Mouse (Mus musculus): ENCODE data around the gene Cdip1.
"Not testable (repeated sequence)": the region's sequence is repeated elsewhere in the genome, so short reads cannot be mapped to it uniquely, and the experiment has no call there.

The Cdip1 gene

DNA sequence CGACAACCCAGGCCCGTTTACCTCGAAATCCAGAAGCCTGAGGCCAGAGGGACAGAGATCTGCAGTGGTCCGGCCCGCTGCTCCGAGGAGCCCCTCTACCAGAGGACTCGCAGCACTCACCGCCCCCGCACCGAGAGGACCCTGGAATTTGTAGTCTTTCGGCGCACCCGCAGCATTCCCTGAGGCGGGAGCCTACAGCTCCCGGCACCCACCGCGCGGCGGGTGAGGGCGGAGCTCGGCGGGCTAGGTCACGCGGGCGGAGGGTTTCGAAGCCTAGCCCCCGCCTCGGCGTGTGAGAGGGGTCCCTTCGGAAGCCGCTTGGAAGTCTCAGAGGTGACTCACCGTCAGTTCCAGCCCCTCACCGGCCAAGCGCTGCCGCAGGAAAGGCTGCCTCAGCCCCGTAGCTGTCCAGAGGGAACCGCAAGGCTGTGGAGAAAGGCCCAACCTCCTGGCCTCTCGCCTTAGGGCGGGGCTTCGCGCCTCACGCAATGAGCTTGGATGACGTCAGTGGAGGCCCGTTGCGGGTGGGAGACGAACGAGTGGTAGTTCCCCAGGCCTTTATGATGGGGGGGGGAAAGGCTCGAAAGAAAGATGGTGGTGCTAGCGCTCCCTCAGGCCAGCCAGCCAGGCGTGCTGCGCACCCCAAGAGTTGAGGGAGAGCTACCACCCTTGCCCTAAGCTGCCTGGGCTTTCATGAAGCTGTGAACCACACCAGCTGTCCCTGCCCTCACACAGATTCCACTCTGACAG, at the start of gene Cdip1:
Gene Cdip1 (minus strand): TSS at position 483 of the 750 bp plus-strand sequence.
- peak; percentile 96 for DNase-seq

DNA sequence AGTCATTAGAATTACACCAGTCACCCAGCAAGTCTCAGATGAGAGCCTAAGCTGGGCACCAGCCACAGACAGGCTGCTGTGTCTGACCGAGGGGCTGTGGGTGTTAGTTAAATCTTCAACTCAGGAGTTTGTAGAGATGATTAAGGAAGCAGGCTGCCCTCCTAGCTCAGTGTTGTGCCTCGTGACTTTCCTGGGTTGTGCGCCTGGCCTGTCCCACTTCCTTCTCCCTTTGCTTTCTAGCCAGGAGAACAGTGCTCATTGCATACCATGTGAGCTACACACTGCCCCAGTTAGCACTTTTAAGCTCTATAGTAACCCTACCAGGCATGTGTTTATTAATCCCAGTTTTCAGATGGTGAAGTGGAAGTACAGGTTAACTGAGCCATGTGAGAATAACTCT, 49.5 kb upstream of the Cdip1 start:
- no peak for DNase-seq

DNA sequence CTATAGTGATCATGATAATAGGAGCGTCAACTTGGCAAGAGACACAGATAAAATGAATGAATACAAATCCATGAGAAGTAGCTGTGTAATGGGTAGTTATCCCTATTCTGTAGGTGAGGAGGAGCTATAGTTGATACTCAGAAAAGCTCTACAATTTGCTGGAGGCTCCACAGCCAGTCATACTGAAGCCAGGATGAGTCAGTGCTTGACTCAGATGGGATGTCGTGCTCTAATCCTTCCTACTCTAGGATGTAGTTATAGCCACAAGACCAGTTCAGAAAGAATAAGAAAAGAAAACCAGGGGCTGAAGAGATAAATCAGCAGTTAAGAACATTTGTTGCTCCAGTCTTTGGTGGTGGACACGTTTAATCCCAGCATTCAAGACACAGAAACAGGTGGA, 47.5 kb upstream of the Cdip1 start:
- no peak for DNase-seq

DNA sequence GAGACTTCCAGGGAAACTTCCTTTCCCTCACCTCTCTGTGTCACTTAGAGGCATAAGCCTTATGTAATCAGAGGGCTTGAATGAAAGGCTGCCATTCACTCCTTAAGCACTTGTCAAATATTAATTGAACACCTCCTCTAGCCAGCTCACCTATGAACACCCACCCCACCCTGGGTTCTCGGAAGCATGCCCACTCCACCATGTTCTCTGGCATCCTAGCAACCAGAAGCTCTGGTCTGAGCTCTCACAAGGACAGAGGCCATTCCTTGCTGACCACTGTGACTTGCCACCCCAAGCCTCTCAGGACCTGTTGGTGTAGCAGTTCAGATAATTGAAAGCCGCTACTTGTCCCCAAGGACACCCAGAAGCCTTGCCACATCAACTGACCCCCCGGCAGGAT, 45.1 kb upstream of the Cdip1 start, which contains the start of gene 4930562C15Rik:
Gene 4930562C15Rik (plus strand): TSS at position 226 of the 400 bp plus-strand sequence.
- no peak for DNase-seq

DNA sequence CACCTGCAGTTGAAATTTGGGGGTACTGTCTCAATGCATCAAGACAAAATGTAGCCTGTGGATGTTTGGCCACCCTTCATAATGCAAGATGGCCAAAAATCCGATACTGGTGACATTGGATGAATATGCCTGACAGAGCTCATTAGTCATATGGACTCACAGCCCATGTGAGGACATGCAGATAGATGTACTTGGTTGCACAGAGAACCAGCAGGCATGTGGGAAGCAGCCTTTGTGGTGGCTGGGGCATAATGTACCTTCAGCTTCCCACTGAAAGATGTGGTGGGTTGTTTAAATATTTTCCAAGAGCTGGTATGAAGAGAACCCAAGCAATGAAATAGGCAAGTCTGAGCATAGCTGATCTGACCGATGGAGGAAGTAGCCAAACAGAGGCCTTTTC, 43.8 kb upstream of the Cdip1 start:
- no peak for DNase-seq

DNA sequence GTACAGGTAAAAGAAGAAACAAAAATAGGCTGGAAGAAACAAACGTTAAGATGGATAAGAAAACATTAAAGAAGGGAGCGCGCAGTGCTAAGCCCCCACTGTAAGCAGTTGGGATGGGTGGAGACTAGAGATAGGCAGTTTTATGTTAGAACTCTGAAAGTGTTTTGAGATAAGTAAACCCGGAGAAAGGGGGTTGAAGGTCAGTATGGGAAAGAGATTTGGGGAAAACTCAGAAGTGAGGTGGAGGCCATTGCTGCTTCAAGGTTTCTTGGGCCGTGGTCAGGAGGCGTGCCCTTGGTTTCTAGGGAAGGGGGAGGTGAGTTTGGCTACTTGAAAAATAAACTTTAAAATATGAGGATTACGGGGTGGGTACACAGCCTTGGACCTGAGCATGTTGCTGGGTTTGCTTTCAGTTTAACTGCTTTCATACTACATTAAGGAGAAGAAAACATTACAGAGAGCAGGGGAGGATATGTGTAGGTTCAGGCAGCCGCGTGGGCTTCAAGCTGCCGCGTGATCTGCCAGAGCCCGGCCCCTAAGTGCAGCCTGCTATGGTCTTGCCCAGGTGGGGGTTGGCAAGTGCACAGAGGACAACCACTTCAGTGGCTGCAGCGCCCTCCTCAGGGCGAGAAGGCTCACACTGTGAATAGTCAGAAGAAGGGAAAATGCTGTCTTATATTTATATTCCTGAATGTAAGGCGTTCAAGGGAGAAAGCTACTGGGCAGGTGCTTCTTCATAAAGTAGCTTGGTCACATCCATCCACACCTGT, 41.7 kb upstream of the Cdip1 start:
- DNase-seq: peak; percentile 14

DNA sequence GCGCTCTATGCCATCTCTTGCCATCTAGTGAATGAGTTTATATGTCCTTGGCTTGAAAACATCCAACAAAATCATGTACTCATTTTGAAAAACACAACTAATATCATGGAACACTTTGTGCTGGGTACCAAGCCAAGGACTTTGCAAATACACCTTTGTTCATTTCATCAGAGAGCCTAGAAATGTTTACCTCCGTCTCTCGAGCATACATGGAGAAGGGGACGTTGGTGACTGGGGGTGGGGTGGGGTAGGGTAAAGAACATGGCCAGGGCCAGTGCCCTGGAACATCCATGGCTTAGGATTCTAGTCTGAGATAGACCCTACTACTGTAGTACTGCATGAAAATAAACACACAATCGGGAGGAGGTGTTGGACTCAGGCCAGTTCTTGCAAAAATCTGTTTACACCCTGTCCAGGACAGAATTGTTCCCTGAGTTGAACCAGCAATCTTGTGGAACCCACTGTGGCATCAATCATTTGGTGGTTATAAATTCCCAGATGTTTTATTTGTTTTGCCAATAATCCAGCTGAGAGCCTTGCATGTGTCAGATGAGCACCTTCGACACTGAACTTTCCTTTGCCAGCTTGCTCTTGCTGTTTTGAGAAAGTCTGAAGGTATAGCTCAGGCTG, 39.3 kb upstream of the Cdip1 start:
- DNase-seq: no peak

DNA sequence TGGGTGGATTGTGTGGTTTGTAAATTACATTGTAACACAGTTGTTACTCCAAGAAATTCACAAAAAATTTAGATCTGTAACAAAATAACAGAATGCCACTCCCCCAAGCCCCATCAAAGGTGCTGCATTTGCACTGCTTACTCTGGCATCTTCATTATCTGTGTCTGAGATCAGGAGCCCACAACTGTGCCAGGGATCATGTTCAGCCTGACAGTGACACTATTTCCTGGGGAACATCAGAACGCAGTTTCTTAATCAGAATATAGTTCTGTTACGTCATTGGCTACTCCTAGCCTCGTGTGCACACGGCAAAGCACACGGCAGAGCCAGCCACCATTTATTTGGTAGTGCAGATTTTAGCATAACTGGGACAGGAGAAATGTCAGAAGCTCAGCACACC, 37.5 kb upstream of the Cdip1 start:
- no peak for DNase-seq

DNA sequence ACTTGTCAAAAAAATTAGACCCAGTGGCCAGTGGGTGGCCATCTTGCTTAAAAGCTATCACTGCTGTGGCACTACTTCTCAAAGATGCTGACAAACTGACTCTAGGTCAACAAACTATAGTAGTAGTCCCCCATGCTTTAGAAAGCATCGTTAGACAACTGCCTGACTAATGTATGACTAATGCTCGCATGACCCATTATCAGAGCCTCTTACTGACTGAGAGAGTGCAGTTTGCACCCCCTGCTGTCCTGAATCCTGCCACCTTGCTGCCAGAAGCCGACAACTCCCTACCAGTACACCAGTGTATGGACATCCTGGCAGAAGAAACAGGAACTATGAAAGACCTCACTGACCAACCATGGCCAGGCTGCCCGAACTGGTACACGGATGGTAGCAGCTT, 34.4 kb upstream of the Cdip1 start:
- DNase-seq: not testable (repeated sequence)

DNA sequence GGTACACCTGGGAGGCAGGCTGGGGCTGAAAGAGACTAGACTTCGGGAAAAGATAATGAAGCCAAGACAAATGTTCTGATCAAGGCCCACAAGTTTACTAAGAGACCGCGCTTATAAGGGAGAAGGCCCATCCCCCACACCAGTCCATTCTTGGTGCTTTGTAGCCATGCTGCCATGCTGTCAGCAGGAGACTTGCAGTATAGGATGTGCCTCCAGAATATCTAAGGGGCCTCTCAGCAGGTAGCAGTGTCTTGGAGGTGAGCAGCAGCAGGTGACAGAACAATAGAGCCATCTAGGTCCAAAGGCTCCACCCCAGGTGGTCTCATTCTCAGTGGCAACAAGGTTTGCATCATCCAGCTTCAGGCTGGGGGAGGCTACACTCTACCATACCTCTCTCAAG, 28.3 kb upstream of the Cdip1 start:
- DNase-seq: no peak

DNA sequence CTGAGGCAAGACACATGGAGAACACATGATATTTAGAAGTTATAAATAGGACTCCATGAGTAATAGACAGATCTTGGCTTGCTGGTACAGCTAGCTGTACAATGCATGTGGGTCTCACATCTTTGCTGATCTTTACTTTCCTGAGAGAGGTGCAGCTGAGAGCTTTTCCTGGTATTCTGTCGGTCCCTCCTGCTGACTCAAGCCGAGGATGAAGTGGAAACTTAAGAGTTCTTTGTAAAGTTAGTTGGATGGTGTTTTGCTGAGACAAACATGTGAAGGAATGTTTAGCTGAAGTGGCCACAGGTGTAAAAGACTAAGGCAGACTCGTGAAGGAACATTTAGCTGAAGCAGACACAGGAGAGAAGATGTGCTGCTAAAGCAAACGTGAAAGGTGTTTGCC, 6.5 kb upstream of the Cdip1 start:
- no peak for DNase-seq

DNA sequence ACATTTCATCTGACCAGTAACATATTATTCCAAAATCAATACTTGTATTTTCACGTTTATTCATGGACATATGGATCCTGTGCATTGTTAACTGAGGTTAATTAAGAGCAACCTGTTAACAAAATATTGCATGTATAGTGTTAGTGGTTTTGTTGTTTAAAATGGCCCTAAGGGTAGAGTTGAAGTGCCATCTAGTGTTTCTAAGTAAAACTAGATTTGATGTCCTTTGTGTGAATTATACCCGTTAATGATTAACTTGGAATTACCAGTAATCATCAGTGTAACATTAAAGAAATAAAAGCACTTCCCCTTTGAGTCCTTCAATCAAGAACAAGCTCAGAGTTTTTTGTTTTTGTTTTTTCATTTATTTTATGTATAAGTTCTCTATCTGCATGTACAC, 1.2 kb upstream of the Cdip1 start:
- no peak for DNase-seq

DNA sequence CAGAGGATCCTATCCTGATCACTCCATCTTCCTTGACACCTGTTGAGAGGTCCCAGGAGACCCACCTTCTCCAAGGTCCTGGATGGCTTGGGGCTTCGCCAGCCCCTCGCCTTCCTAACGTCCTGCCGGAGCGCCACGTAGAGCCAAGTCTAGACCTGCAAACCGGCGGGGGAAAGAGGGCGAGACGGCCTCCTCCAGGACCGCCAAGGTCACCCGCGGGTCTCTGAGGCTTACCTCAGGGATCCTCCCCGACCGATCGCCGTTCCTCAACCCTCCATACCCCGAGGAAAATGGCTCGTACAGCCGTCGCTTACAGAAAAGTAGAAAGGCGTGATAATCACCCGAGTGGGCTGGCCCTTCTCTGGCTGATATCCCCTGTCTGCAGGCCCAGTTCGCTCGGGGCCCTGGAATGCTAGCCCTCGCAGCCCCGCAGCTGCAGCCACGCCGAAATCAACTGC, 752 bp downstream of the Cdip1 start:
- peak; percentile 55 for DNase-seq

DNA sequence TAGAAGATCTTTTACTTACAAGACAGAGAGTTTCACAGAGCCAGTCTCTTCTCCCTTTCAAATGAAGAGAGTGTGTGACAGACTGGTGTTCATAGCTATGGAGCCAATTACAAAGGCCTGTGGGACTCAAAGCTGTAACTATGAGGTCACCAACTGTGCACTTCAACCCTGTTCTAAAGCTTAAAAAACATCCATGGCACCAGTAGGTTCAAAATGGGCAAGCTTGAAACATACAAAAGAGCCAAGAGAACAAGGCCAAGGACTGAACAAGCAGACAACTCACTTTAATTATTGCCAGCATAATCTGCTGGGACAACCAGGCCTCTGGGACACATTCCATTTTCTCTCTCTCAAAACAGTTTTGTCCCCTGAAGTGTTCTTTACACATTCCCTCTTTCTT, 1.9 kb downstream of the Cdip1 start:
- DNase-seq: no peak

DNA sequence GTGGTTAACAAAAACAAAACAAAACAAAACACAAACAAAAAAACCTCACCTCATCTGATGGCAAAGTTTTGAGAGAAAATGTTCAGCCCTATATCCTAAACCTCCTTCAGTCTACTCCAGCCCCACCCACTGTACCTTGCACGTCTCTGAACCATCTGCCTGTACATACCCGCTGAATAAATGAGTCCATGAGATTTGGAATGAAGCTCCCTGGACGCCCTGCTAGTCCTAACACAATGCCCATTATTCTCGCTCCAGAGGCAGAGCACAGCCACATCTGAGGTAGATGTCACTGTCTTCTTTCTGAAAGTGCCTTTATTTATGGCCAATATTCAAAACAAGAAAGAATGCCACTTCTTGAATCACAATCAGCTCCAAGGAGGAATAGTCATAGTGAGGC, 4.4 kb downstream of the Cdip1 start:
- no peak for DNase-seq

DNA sequence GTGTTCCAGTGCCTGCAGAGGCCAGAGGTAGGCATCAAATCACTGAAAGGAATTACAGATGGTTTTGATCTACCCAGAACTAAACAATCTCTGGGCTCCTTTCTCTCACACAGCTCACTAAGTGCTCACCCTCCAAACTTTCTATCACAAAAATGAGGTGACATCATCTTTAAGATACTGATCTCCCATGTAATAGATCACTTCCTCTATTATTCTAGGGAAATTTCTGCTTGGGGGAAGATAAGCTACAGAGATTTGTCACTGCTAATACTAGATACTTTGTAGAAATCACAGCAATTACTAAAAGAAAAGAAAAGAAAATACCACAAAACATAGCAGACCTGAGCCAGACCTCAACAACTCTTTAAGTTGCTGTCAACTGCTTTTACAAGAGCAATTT, 7.6 kb downstream of the Cdip1 start:
- DNase-seq: no peak

DNA sequence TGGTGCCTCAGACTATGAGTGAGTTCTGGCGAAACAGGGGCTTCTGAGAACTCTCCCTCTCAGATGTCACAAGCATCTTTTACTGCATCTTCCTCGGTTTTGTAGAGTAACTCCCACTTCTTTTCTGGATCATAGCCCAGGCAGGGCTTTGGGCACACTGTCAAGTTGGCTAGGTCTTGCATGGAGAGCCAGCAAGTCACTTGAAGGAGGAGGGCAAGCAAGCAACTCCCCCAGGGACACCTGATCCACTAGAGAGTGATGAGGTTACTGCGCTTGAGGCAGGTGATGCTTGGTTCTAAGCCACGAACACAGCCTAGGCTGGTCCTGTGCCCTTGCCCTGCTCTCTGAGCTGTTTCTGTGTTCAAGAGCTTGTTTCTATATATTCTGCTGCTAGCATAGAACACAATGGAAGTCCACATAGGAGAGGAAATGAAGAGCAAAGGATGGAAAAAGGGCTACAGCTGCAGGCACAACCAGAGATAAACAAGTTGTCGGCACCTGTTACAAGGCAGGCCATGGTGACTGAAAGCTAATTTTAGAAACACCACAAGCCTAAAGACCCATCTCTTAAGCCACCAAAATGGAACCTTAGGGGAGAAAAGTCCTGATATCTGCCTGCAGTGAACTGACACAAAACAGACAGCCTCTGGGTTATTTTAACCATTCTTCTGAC, 8.4 kb downstream of the Cdip1 start:
- no peak for DNase-seq

DNA sequence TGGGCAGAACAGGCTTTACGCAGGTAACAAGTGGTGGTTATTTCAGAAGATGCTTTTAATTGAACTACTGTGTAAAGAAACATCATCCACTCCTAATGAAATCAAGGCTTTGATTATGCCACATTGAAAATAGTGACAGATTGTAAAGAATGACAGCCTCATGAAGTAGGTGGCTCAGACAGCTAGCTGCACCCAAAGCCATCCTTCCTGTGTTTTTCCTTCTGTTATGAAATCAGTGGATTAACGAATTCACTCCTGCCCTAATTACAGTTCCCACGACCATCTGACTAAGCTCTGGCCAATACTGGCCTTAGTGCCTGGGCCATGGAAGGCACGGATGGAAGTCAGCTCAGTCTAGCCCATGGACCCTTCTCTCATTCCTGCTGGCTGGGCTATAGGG, 11.2 kb downstream of the Cdip1 start:
- no peak for DNase-seq

DNA sequence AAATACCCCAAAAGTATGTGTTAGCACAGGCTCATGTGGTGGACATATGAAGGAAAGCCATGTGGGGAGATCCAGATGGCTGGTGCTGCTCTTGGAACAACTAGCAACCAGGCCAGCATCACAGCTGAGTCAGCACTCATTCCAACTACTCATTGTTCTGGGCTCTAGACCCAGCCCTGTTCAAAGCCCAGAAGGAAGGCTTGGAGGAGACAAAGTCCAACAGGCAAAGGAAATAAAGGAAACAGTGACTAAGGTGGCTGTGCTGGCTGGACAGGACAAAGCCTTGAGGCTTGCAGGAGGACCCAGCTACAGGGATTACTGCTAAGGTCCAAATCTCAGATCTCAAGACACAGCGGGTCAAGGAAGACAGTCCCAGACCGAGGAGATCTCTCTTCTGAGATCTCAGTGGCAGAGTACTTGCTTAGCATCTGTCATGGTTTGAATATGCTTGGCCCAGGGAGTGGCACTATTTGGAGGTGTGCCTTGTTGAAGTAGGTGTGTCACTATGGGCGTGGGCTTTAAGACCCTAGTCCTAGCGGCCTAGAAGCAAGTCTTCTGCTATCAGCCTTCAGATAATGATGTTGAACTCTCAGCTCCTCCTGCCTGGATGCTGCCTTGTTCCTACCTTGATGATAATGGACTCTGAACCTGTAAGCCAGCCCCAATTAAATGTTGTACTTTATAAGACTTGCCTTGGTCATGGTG, 12.0 kb downstream of the Cdip1 start:
- no peak for DNase-seq

DNA sequence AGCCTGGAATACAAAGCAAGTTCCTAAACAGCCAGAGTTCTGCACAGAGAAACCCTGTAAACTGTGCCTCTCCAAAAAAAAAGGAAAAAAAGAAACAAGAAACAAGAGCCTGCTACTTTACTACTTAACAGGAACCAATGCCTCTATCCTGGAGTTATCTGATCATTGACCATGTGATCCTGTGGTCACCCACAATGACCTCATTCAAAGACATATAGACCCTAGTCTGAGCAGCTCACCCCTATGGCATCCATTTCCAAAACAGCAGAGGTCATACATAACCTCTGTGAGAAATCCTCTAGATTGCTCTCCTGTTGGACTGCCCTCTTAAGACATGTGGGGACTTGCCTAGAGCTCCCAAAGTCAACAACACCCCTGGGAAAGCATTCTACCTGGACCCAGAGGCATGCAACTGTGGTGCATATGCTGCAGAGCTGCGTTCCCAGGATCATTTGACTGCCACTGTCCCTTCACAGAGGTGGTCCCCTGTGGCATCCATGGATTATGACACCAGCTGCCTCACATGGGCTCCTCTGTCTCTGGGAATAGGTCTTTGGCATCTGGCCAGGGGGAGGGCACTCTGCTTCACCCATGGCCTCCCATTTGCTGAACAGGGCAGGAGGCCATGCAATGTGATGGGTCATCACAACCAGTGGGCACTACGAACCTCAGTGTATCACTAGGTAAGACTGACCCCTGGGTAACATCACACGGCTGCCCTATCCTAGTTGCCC, 12.8 kb downstream of the Cdip1 start:
- DNase-seq: no peak

DNA sequence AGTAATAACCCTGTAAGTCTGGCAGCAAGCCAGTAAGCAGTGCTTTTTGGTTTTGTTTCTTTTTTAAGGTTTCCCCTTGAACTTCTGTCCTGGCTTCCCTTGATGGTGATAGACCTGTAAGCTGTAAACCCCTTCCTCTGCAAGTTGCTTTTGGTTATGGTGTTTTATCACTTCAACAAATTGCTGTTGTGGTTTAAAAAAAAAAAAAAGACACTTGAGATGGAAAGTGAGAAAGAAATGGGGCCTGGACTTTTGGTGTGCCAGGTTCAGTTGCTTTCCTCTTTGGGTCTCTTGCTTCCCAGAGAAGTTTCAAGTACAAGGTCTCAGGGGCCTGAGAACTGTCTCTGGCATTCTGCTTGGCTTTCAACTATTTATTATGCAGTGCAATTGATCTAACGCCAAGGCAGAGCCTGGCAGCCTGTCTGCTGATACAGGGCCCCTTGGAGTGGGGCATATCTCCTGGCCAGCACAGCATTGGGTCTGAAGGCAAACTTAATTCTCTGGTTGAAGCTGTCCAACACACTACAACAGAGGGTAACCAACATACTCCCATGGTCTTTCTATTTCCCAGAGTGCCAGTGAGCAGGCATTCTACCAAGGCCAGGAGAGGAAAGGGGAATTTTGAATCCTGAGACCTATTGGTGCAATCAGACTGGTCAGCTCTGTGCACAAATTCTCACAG, 16.7 kb downstream of the Cdip1 start:
- no peak for DNase-seq

Data from thymus, postnatal 14 days (tissue).